Mouse (Mus musculus): ENCODE data around the gene Pcbp4. TPM values are rescaled to one million over a fixed set of nuclear protein-coding genes. Genes with fewer than 3 reads are reported as not detected.
A peak's percentile ranks its signal among the peaks of the same experiment; 100 is the strongest.

The Pcbp4 gene
- polyA plus RNA-seq, 2 experiments: 5.7 to 11.3 TPM

- peak overlapping the region; percentile 16; the same call in 1 of the 2 replicates for H3K4me2 ChIP-seq (ENCODE audit: low read depth)
- no peak; the same call in 1 of the 2 replicates for TF ChIP-seq CTCF (IDR thresholded peaks at IDR 0.05; ENCODE audit: low read depth)
- WGBS (ENCODE audit: insufficient replicate concordance): 16% methylated on average over 29 of the region's 29 CpGs
- no peak overlapping the region for H3K9ac ChIP-seq (replicated peaks)
- no peak overlapping the region for H3K4me3 ChIP-seq (ENCODE audit: insufficient read depth in 1 of 2, low read depth in 2 of 2, low read length in 2 of 2)
- ATAC-seq (ENCODE audit: insufficient read depth) (no peak), DNase-seq (ENCODE audit: low read depth in 3 of 3, low spot score in 3 of 3) (no peak)
- peaks cover 15% of the 10 kb centered on the region for H3K27me3 ChIP-seq (ENCODE audit: control insufficient read depth, insufficient read depth, low read length)
- no peaks in the 10 kb centered on the region for H3K9me3 ChIP-seq (ENCODE audit: control insufficient read depth, low read length)
- no peak overlapping the region for H3K27ac ChIP-seq
- no peaks in the 10 kb centered on the region for H3K4me1 ChIP-seq (replicated peaks; ENCODE audit: control insufficient read depth in 2 of 2, insufficient read depth in 2 of 2, low read length in 1 of 2)
- no peaks in the 10 kb centered on the region for H3K36me3 ChIP-seq (replicated peaks; ENCODE audit: control insufficient read depth, insufficient read depth, low read depth)
Observed at GRCm38 (mm10) chr9:106417841-106418625, 35.1 kb upstream of the Pcbp4 start.

- ATAC-seq (ENCODE audit: insufficient read depth) (no peak), DNase-seq (ENCODE audit: low read depth in 3 of 3, low spot score in 3 of 3) (no peak)
- Histone ChIP-seq H3K4me2 (ENCODE audit: low read depth) (no peak overlapping the region), H3K36me3 (replicated peaks; ENCODE audit: control insufficient read depth, insufficient read depth, low read depth) (no peaks in the 10 kb centered on the region), H3K9me3 (ENCODE audit: control insufficient read depth, low read length) (no peaks in the 10 kb centered on the region), H3K4me1 (replicated peaks; ENCODE audit: control insufficient read depth in 2 of 2, insufficient read depth in 2 of 2, low read length in 1 of 2) (no peaks in the 10 kb centered on the region), H3K4me3 (ENCODE audit: insufficient read depth in 1 of 2, low read depth in 2 of 2, low read length in 2 of 2) (no peak overlapping the region), H3K27me3 (ENCODE audit: control insufficient read depth, insufficient read depth, low read length) (peaks cover 15% of the 10 kb centered on the region), H3K9ac (replicated peaks) (no peak overlapping the region), H3K27ac (no peak overlapping the region)
- 0% methylated on average over 2 of the region's 2 CpGs for WGBS (ENCODE audit: insufficient replicate concordance)
- TF ChIP-seq EP300 (IDR thresholded peaks at IDR 0.05; ENCODE audit: low read depth) (no peak), CTCF (IDR thresholded peaks at IDR 0.05; ENCODE audit: low read depth) (no peak)
Observed at GRCm38 (mm10) chr9:106420608-106421007, 32.5 kb upstream of the Pcbp4 start.

- Histone ChIP-seq H3K27me3 (ENCODE audit: control insufficient read depth, insufficient read depth, low read length) (peaks cover 15% of the 10 kb centered on the region), H3K9me3 (ENCODE audit: control insufficient read depth, low read length) (no peaks in the 10 kb centered on the region), H3K36me3 (replicated peaks; ENCODE audit: control insufficient read depth, insufficient read depth, low read depth) (no peaks in the 10 kb centered on the region), H3K4me1 (replicated peaks; ENCODE audit: control insufficient read depth in 2 of 2, insufficient read depth in 2 of 2, low read length in 1 of 2) (no peaks in the 10 kb centered on the region), H3K4me3 (ENCODE audit: insufficient read depth in 1 of 2, low read depth in 2 of 2, low read length in 2 of 2) (no peak overlapping the region), H3K4me2 (ENCODE audit: low read depth) (no peak overlapping the region), H3K9ac (replicated peaks) (no peak overlapping the region), H3K27ac (no peak overlapping the region)
- WGBS (ENCODE audit: insufficient replicate concordance): 11% methylated on average over 18 of the region's 18 CpGs
- ATAC-seq (ENCODE audit: insufficient read depth) (peak; percentile 9), DNase-seq (ENCODE audit: low read depth in 3 of 3, low spot score in 3 of 3) (no peak)
- TF ChIP-seq CTCF (IDR thresholded peaks at IDR 0.05; ENCODE audit: low read depth) (no peak), EP300 (IDR thresholded peaks at IDR 0.05; ENCODE audit: low read depth) (no peak)
Observed at GRCm38 (mm10) chr9:106421033-106421864, 31.8 kb upstream of the Pcbp4 start.

- peak; percentile 71 for ATAC-seq (ENCODE audit: insufficient read depth)
- no peaks in the 10 kb centered on the region for H3K4me1 ChIP-seq (replicated peaks; ENCODE audit: control insufficient read depth in 2 of 2, insufficient read depth in 2 of 2, low read length in 1 of 2)
- TF ChIP-seq CTCF (IDR thresholded peaks at IDR 0.05; ENCODE audit: low read depth) (peak; percentile 96), EP300 (IDR thresholded peaks at IDR 0.05; ENCODE audit: low read depth) (no peak)
- H3K9ac ChIP-seq (replicated peaks): no peak overlapping the region
- no peak overlapping the region for H3K27ac ChIP-seq
- no peak overlapping the region for H3K4me3 ChIP-seq (ENCODE audit: insufficient read depth in 1 of 2, low read depth in 2 of 2, low read length in 2 of 2)
- no peaks in the 10 kb centered on the region for H3K9me3 ChIP-seq (ENCODE audit: control insufficient read depth, low read length)
- no peaks in the 10 kb centered on the region for H3K36me3 ChIP-seq (replicated peaks; ENCODE audit: control insufficient read depth, insufficient read depth, low read depth)
- DNase-seq (ENCODE audit: low read depth in 3 of 3, low spot score in 3 of 3): peak; percentile 65 to 69 (median 65)
- peaks cover 15% of the 10 kb centered on the region for H3K27me3 ChIP-seq (ENCODE audit: control insufficient read depth, insufficient read depth, low read length)
- 0% methylated on average over 3 of the region's 3 CpGs for WGBS (ENCODE audit: insufficient replicate concordance)
- no peak overlapping the region for H3K4me2 ChIP-seq (ENCODE audit: low read depth)
Observed at GRCm38 (mm10) chr9:106421865-106422160, 31.3 kb upstream of the Pcbp4 start.

GRCm38 (mm10) chr9:106428719-106429220 lies 24.3 kb upstream of the Pcbp4 start:
- TF ChIP-seq CTCF (IDR thresholded peaks at IDR 0.05; ENCODE audit: low read depth) (no peak; the same call in 1 of the 2 replicates), EP300 (IDR thresholded peaks at IDR 0.05; ENCODE audit: low read depth) (no peak)
- Histone ChIP-seq H3K9ac (replicated peaks) (peak overlapping the region; percentile 15; the same call in 1 of the 2 replicates), H3K27me3 (ENCODE audit: control insufficient read depth, insufficient read depth, low read length) (no peaks in the 10 kb centered on the region), H3K4me2 (ENCODE audit: low read depth) (peak overlapping the region; percentile 79), H3K4me1 (replicated peaks; ENCODE audit: control insufficient read depth in 2 of 2, insufficient read depth in 2 of 2, low read length in 1 of 2) (peaks cover 11 to 30% of the 10 kb centered on the region in 2 experiments), H3K9me3 (ENCODE audit: control insufficient read depth, low read length) (no peaks in the 10 kb centered on the region), H3K4me3 (ENCODE audit: insufficient read depth in 1 of 2, low read depth in 2 of 2, low read length in 2 of 2) (peak overlapping the region; percentile 76 to 94), H3K36me3 (replicated peaks; ENCODE audit: control insufficient read depth, insufficient read depth, low read depth) (peaks cover 28% of the 10 kb centered on the region), H3K27ac (peak overlapping the region; percentile 60)
- WGBS (ENCODE audit: insufficient replicate concordance): 16% methylated on average over 11 of the region's 11 CpGs
- no peak for DNase-seq (ENCODE audit: low read depth in 3 of 3, low spot score in 3 of 3)
- ATAC-seq (ENCODE audit: insufficient read depth): peak; percentile 33
